Mouse (Mus musculus): ENCODE measurements around the gene Rab3d. TPM values are rescaled to one million over a fixed set of nuclear protein-coding genes. Genes with fewer than 3 reads are reported as not detected.

Gene Rab3d
- total RNA-seq, 1 experiment: 4.4 TPM

GRCm38 (mm10) chr9:21857501-21857900 is 60.5 kb downstream of the Rab3d start:
- H3K27ac ChIP-seq (ENCODE audit: insufficient read depth, low read depth, low read length, poor library complexity, severe bottlenecking): no peak overlapping the region
- H3K4me3 ChIP-seq (ENCODE audit: insufficient read depth in 1 of 2, low read depth in 1 of 2, low read length in 2 of 2, poor library complexity in 1 of 2, severe bottlenecking in 1 of 2): no peak overlapping the region
- no peak for DNase-seq (ENCODE audit: low read depth, low spot score)
- H3K4me1 ChIP-seq (ENCODE audit: control insufficient read depth in 2 of 2, insufficient read depth in 2 of 2, low read length in 2 of 2, poor library complexity in 1 of 2): peaks cover 0 to 8% of the 10 kb centered on the region in 2 experiments; a peak in 2 of 4 replicates
- H3K36me3 ChIP-seq (ENCODE audit: control insufficient read depth, insufficient read depth, low read length, poor library complexity, severe bottlenecking): no peaks in the 10 kb centered on the region
- in situ Hi-C loops (cut with MboI; ENCODE audit: low sequenced_read_pairs in 2 of 2, unreplicated experiment in 2 of 2): no loop called here
- TF ChIP-seq MAFK (IDR thresholded peaks at IDR 0.05; ENCODE audit: insufficient read depth, low read depth, low read length): no peak
- TF ChIP-seq ZC3H11A (IDR thresholded peaks at IDR 0.05; ENCODE audit: borderline replicate concordance, low read depth, low read length): no peak
- no peak for TF ChIP-seq CHD2 (IDR thresholded peaks at IDR 0.05; ENCODE audit: low read depth, low read length)
- no peak for TF ChIP-seq HCFC1 (IDR thresholded peaks at IDR 0.05; ENCODE audit: borderline replicate concordance, insufficient read depth, low read length)
- no peak for TF ChIP-seq ZNF384 (IDR thresholded peaks at IDR 0.05; ENCODE audit: low read depth, low read length)
- H3K9ac ChIP-seq (ENCODE audit: insufficient read depth, low read depth, low read length, poor library complexity, severe bottlenecking): no peak overlapping the region
- no peaks in the 10 kb centered on the region for H3K9me3 ChIP-seq (ENCODE audit: control insufficient read depth, insufficient read depth, low read depth, low read length)

Other genes starting within 250 kb of the Rab3d start
- 95.7 and 184 TPM in 2 replicates for gene Ldlr, start 194.7 kb downstream of the Rab3d start, total RNA-seq (2012; rRNA removed)
- 127 and 169 TPM in 2 replicates for gene Spc24, start 157.9 kb downstream of the Rab3d start, total RNA-seq (2012; rRNA removed)
- 32.6 and 51.6 TPM in 2 replicates for gene Kank2, start 119.4 kb downstream of the Rab3d start, total RNA-seq (2012; rRNA removed)
- 0.48 TPM in 1 of 2 replicates, not detected in the other for gene Angptl8, start 82.7 kb downstream of the Rab3d start, total RNA-seq (2012; rRNA removed)
- 45.4 and 144 TPM in 2 replicates for gene Dock6, start 65.6 kb downstream of the Rab3d start, total RNA-seq (2012; rRNA removed)
- gene Ccdc159, start 9.3 kb upstream of the Rab3d start, total RNA-seq (2012; rRNA removed): 1.8 and 1.9 TPM in 2 replicates
- 38.1 and 75.3 TPM in 2 replicates for gene Tmem205, start 9.4 kb upstream of the Rab3d start, total RNA-seq (2012; rRNA removed)
- 2.0 and 2.6 TPM in 2 replicates for gene Plppr2, start 18.8 kb upstream of the Rab3d start, total RNA-seq (2012; rRNA removed)
- gene Swsap1, start 37.6 kb upstream of the Rab3d start, total RNA-seq (2012; rRNA removed): 9.5 and 10.8 TPM in 2 replicates
- gene Epor, start 45.3 kb upstream of the Rab3d start, total RNA-seq (2012; rRNA removed): 1.7 and 3.9 TPM in 2 replicates
- 0.27 and 0.37 TPM in 2 replicates for gene Rgl3, start 71.3 kb upstream of the Rab3d start, total RNA-seq (2012; rRNA removed)
- 1.4 and 2.5 TPM in 2 replicates for gene Ccdc151, start 84.4 kb upstream of the Rab3d start, total RNA-seq (2012; rRNA removed)
- 234 and 379 TPM in 2 replicates for gene Prkcsh, start 84.6 kb upstream of the Rab3d start, total RNA-seq (2012; rRNA removed)
- 2.6 and 5.0 TPM in 2 replicates for gene Elavl3, start 133.8 kb upstream of the Rab3d start, total RNA-seq (2012; rRNA removed)
- gene Gm49318, start 153.1 kb upstream of the Rab3d start, total RNA-seq (2012; rRNA removed): not detected in 2 replicates
- 10.9 and 14.3 TPM in 2 replicates for gene Zfp653, start 153.2 kb upstream of the Rab3d start, total RNA-seq (2012; rRNA removed)
- 37.5 and 38.2 TPM in 2 replicates for gene Ecsit, start 167.2 kb upstream of the Rab3d start, total RNA-seq (2012; rRNA removed)
- gene Cnn1, start 181.0 kb upstream of the Rab3d start, total RNA-seq (2012; rRNA removed): 14.0 and 25.6 TPM in 2 replicates
- 72.0 and 85.3 TPM in 2 replicates for gene Elof1, start 199.0 kb upstream of the Rab3d start, total RNA-seq (2012; rRNA removed)
- gene Acp5, start 217.5 kb upstream of the Rab3d start, total RNA-seq (2012; rRNA removed): 14.6 and 17.3 TPM in 2 replicates
- 27.3 and 34.7 TPM in 2 replicates for gene Pigyl, start 238.7 kb upstream of the Rab3d start, total RNA-seq (2012; rRNA removed)

All from ES-E14 (cell line).